Mouse (Mus musculus) cortical plate, adult 2 months (tissue): Measurements from ENCODE around the gene Cdsn. TPM values are rescaled to one million over a fixed set of nuclear protein-coding genes. Genes with fewer than 3 reads are reported as not detected.

Experiments
- H3K27ac ChIP-seq: fragments of 200-500 bp; 2 replicates; pipeline ENCODE4 v1.5.1; 2012; ENCODE audit warnings: low read length, control low read depth, inconsistent platforms; ENCODE audit not compliant: insufficient read depth
- H3K4me1 ChIP-seq: fragments of 200-500 bp; 2 replicates; pipeline ENCODE4 v1.6.1; 2011; ENCODE audit warnings: low read length; ENCODE audit not compliant: control insufficient read depth, insufficient read depth
- H3K4me3 ChIP-seq: fragments of 200-500 bp; 2 replicates; pipeline ENCODE4 v1.5.1; 2011; ENCODE audit warnings: mild to moderate bottlenecking, low read length, control low read depth; ENCODE audit not compliant: insufficient read depth
- CTCF ChIP-seq: fragments of 200-500 bp; IDR thresholded peaks from 2 replicates; pipeline ENCODE4 v1.5.1; 2011; ENCODE audit warnings: mild to moderate bottlenecking, control low read depth, low read length; ENCODE audit not compliant: insufficient read depth; ENCODE audit errors: extremely low read depth
- POLR2A ChIP-seq: fragments of 200-500 bp; IDR thresholded peaks from 2 replicates; pipeline ENCODE4 v1.6.1; 2011; ENCODE audit warnings: mild to moderate bottlenecking, low read length, control low read depth; ENCODE audit not compliant: insufficient read depth; ENCODE audit errors: extremely low read depth
- polyA plus RNA-seq: library from polyadenylated mRNA; depleted of rRNA; stranded (reverse); fragments of >200 nt; gene quantifications from 2 replicates; pipeline ENCODE4 v1.2.3, GENCODE M21; 2012

Cdsn gene
- polyA plus RNA-seq, 1 experiment, result 1.9 TPM

DNA sequence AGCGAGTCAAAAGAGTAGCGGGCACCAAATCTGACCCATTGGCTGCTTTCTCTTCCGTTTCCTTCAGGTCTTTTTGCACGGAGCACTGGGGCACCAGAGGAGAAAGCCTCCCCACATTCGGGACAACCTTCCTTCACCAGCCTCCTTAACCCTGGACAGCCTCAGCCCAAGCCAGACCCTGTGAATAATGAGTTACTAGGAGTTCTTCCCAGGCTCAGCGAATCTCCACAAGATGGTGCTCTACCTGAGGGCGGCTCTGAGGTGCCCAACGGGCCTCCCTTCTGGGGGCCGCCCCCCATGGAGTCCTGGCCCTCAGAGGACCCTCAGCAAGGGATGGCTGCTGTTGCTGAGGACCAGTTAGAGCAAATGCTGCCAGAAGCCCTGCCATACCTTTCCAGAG, 15.8 kb downstream of the Cdsn start:
- no peak overlapping the region for H3K4me3 ChIP-seq
- TF ChIP-seq CTCF (no peak), POLR2A (no peak)
- no peaks in the 10 kb centered on the region for H3K4me1 ChIP-seq
- no peak overlapping the region for H3K27ac ChIP-seq

DNA sequence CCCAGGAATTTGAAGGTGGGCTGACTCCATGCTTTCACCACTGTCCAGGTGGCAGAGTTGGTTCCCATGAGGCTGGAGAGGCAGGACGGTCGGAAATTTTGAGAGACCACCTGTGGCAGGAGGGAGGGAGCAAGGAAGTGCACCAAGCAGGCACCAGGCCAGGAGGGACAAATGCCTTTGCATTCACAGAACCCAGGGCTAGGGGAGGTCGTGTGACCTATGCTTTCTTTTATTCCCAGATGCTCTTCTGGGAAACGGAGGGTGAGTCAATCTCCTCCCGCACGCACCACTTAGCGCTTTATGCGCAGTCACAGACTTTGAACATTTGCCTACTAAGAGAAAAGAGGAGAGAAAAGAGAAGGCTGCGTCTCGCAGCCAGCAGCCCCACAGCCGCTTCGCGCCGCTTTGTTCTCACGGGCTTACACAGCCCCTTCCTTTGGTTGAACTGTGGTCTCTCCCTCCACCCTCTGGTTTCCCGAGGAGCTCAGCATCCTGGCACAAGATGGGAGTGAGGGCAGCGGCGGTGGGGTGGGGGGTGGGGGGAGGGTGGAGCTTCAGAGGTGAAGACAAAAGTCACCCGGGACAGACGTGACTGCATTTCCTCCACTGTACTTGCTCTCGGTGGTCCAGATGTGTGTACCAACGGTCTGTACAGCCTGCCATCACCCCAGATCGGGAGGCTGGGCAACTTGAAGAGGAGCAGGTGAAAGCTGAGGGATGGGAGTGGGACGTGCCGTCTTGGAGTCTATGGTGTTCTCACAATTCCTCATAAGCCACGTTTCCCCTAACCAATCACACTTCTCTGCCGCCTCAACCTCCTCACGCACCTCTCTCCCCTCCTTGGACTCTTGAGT, 17.4 kb downstream of the Cdsn start:
- no peak overlapping the region for H3K27ac ChIP-seq
- H3K4me1 ChIP-seq, result no peaks in the 10 kb centered on the region
- H3K4me3 ChIP-seq, result no peak overlapping the region
- TF ChIP-seq POLR2A (no peak), CTCF (no peak)

DNA sequence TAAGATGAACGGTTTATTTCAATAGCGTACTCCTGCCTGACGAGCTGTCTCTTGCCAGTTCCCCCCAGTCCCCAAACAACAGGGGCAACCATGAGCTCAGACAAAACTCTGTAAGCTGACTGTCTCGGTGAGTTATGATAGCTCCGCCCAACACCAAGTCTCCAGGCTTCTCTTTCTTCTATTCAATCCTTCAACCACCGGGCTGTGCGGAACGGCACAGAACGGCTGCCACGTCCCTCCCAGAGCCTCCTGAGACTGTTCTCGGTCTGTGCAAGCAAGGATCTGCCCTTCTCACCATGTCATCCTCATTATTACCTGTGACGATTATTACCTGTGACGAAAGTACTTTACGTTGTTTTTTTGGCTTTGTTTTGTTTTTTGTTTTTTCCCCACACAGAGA, 18.9 kb downstream of the Cdsn start:
- H3K4me3 ChIP-seq, result no peak overlapping the region
- no peak overlapping the region for H3K27ac ChIP-seq
- TF ChIP-seq POLR2A (no peak), CTCF (no peak)
- H3K4me1 ChIP-seq, result no peaks in the 10 kb centered on the region

GRCm38 (mm10) chr17:35571477-35571876, 19.5 kb downstream of the Cdsn start:
- H3K4me3 ChIP-seq, result no peak overlapping the region
- H3K4me1 ChIP-seq, result no peaks in the 10 kb centered on the region
- TF ChIP-seq CTCF (no peak), POLR2A (no peak)
- no peak overlapping the region for H3K27ac ChIP-seq

GRCm38 (mm10) chr17:35578211-35578610, 26.3 kb downstream of the Cdsn start:
- Histone ChIP-seq H3K27ac (no peak overlapping the region), H3K4me3 (no peak overlapping the region), H3K4me1 (no peaks in the 10 kb centered on the region)
- TF ChIP-seq POLR2A (no peak), CTCF (peak; percentile 100)

GRCm38 (mm10) chr17:35582900-35583299, 31.0 kb downstream of the Cdsn start:
- TF ChIP-seq CTCF (peak; percentile 54), POLR2A (no peak)

DNA sequence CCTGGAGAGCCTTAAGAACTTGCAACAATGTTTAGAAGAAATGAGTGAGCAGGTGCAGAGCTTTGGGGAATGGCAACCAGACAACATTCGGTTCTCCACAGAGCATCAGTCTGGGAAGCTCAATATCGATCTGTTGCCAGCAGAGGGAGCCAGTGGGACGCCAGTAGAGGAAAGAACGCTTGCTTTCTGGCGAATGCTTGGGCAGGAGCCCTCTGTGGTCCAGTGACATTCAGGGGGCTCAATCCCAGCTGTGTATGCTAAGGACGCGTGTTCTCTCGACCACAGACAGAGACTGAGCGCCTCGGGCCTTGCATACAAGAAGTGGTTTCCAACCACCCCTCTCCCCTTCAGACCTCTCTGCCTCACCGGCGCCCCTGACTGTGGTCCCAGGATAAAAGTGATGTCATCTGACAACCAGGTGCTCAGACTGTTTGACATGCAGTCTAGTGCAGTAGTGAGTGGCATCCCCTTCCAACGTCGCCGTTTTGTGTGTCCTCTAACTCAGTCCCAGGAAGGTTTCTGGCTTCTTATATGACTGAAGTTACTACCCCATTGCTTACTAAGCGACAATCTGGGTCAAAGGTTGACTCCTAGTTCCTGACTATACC, 32.5 kb downstream of the Cdsn start:
- Histone ChIP-seq H3K27ac (no peak overlapping the region), H3K4me3 (no peak overlapping the region), H3K4me1 (no peaks in the 10 kb centered on the region)
- no peak for TF ChIP-seq POLR2A
- TF ChIP-seq CTCF, result peak; percentile 92

More at GRCm38 (mm10) chr17:35582900-35583299, 31.0 kb downstream of the Cdsn start:
- H3K4me1 ChIP-seq, result no peaks in the 10 kb centered on the region
- H3K4me3 ChIP-seq, result no peak overlapping the region
- no peak overlapping the region for H3K27ac ChIP-seq

- TF ChIP-seq CTCF (no peak), POLR2A (no peak)
- no peak overlapping the region for H3K27ac ChIP-seq
These were observed 35.4 kb downstream of the Cdsn start for GRCm38 (mm10) chr17:35587291-35587690.

GRCm38 (mm10) chr17:35588387-35588786, 36.5 kb downstream of the Cdsn start:
- Histone ChIP-seq H3K4me3 (no peak overlapping the region), H3K27ac (no peak overlapping the region), H3K4me1 (no peaks in the 10 kb centered on the region)
- no peak for TF ChIP-seq POLR2A
- TF ChIP-seq CTCF, result no peak

More at GRCm38 (mm10) chr17:35587291-35587690, 35.4 kb downstream of the Cdsn start:
- H3K4me3 ChIP-seq, result no peak overlapping the region
- H3K4me1 ChIP-seq, result no peaks in the 10 kb centered on the region

DNA sequence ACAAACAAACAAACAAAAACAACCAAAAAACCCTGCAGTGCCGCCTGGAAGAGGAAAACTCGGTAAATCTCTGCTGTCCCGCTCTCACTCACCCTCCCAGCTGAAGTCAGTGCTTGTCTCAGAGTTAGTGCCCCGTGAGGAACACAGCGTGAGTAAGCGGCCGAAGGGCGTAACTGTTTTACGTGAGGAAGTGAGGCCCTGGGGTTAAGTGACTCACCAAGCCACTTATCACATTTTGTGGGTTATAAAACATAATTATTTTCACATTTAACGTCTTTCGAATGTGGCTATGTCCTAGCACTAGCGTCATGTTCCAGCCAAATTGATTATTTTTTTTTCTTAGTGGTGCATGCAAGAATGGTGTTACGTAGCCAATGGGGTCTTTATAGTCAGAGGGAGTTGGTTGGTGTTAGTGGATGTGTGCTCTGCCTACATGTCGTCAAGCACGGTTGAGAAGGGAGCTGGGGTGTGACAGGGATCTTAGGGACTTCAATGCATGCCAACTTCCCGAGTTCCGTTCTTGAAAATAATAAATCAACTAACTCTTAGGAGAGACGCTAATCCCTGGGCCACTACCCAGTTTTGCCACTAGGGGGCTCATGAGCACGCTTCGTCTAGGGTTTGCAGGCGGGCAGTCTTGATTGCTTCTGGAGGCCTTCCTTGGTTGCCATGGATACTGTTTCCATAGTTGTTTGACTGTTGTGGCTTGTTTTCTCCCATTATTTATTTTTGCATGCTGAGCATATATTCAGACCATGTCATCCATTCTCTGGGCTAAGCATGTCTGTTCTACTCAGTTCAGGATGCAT, 38.7 kb downstream of the Cdsn start:
- TF ChIP-seq POLR2A (no peak), CTCF (peak; percentile 83)

More for the DNA sequence above, 38.7 kb downstream of the Cdsn start:
- Histone ChIP-seq H3K4me1 (no peaks in the 10 kb centered on the region), H3K4me3 (no peak overlapping the region), H3K27ac (no peak overlapping the region)
